Mouse (Mus musculus) hindlimb bud, embryonic 11.5 days (tissue): ENCODE results near the gene Nradd.

Experiments used
- DNase-seq: peaks from one replicate; pipeline ENCODE4 v3.0.0-alpha.2; 2012; ENCODE audit warnings: low read depth, low spot score; ENCODE audit errors: extremely low spot score

Gene Nradd

DNA sequence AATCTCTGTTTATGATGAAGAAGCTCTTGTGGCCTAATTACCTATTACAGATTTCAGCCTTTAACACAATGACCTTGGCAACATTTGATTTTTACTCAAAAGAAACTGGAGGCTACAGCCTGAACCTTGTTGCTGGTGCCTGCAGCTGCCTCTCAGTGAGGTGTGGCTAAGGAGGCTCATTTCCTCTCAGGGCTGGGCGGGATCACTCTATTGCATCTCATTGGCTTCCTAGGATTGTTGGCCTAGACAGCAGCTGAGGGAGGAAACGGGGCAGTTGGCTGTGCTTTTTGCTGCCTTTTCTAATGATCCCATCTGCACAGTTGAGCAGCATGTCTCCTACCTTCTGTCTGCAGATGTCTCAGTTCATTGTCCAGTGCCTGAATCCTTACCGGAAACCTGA is 7.2 kb downstream of the Nradd start:
- DNase-seq, result no peak

GRCm38 (mm10) chr9:110611471-110611870 is 12.8 kb downstream of the Nradd start:
- DNase-seq, result no peak

DNA sequence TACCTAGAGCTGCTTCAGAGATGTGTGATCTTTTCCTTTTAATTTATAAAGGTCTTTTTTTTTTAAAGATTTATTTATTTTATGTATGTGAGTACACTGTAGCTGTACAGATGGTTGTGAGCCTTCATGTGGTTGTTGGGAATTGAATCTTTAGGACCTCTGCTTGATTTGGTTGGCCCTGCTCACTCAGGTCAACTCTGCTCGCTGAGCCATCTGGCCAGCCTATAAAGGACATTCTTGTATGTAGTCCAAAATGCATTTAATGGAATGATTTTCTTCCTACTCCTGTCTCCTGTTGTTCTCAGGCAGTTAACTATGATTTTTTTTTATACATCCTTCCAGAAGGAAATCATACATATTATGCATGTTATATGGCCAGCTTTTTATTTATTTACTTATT is 40.7 kb downstream of the Nradd start:
- no peak for DNase-seq

DNA sequence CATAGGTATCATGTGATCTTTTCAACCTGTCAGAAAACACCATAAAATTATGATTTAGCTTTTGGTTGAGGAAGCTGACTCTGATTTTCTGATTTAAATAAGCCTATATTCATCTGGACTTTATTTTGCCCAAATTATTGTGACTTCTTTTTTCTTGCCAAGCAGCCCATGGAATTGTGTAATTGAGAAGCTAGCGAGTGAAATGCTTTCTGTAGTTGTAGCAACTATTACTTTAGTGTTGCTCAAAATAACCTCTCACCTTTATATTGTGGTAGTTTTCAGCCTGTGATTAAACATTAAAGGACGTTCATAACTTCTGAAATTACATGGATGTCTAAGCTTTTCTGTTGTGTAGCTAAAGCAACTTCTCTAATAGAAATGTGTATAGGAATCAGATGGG is 42.1 kb downstream of the Nradd start:
- DNase-seq, result no peak
